Mouse (Mus musculus) adipocyte (in vitro differentiated cells): ENCODE measurements around the gene C3ar1.

Experiments
- DNase-seq: peaks from one replicate; pipeline ENCODE4 v3.0.0-alpha.2; 2016; ENCODE audit warnings: low spot score

C3ar1 gene

DNA sequence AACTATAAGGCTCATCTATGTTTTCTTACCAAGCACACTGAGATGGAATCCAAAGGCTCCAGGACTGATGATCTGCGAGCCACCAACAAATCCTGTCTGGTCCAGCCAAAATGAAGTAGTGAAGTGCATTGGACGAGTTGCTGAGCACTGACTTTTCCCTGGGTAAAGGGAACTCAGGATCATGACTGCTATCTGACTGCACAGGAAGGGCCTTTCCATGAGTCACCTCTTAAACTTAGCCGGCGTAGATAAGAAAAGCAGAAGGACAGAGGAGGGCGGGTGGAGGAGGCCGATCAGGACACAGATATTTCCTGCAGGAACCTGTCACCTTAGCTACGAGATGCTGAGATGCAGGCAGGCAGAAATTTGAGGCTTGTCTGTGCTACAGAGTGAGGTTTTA is at the start of gene C3ar1:
TSS of gene C3ar1 (minus strand) at position 207 of the 400 bp plus-strand sequence.
- DNase-seq = no peak

DNA sequence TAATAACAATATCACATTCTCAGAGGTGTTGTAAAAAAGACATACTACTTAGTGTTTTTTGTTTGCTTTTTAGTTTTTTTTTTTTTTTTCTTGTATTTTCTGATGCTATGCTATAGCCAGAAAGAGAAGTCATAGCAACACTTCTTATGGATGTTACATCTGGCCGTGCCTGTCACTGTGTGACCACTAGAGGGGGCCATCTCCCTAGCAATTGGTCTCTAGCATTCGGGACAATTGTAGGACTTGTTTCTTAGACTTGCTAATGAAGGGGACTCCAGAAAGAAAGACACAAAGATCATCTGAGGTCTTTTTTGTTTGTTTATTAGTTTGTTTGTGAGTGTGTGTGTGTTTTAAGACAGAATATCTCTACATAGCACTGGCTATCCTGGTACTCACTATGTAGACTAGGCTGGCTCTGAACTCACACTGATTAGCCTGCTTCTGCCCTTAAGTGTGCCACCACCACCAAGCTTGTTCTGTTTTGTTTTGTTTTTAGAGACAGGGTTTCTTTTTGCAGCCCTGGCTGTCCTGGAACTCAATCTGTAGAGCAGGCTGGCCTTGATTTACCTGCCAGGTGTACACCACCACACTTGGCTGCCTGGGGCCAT is 36.6 kb upstream of the C3ar1 start:
- peak; percentile 79 for DNase-seq

DNA sequence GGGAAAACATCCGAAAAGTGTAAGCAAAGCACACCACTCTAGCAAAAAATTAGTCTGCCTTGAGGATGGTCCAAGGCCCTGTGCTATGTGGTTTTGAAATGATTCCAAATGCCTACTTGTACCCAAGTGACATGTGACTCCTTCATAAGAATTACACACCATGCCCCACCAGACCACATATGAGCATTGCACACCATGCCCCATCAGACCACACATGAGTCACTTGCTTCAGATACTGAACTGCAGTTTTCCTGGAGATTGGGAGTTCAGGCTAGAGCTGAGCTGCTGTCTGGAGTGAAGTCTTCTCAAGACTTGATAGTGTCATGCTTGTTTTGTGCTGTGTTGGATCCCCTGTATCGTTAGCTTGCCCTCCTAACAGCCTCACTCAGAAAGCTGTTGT is 33.6 kb upstream of the C3ar1 start:
- no peak for DNase-seq

DNA sequence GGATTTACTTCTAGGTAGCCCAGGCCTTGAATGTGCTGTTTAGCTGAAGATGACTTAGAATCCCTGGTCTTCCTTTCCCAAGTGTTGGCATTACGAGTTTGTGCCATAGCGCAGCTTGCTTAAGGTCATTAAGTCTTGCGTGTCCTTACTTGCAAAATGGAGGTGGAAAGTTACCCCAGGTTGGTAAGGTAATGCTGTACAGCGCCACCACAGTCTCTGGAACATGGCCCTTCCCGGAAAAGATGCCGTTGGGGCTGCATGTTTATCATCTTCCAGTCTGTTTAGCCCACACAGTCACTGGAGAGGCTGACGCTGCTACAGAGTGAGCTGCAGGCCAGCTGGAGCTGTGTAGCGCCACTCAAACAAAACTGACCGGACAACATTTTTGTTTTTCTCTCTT is 27.6 kb upstream of the C3ar1 start:
- DNase-seq = no peak

DNA sequence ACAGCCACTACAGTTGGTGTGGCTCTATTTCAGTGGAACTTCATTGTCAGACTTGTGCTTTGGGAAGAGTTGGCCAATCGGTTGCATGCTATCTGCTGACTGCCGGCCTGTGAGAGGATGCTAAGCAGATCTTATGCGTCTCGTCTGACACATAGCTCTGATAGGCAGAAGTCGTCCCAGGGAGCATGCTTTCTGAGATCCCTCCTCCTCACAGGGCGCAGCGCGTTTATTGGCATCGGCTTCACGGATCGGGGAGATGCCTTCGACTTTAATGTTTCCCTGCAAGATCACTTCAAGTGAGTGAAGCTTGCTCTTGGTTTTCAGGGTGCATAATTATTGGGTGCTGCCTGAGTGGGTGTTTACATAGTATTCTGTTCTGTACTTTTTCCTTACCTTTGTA is 25.3 kb upstream of the C3ar1 start:
- no peak for DNase-seq

DNA sequence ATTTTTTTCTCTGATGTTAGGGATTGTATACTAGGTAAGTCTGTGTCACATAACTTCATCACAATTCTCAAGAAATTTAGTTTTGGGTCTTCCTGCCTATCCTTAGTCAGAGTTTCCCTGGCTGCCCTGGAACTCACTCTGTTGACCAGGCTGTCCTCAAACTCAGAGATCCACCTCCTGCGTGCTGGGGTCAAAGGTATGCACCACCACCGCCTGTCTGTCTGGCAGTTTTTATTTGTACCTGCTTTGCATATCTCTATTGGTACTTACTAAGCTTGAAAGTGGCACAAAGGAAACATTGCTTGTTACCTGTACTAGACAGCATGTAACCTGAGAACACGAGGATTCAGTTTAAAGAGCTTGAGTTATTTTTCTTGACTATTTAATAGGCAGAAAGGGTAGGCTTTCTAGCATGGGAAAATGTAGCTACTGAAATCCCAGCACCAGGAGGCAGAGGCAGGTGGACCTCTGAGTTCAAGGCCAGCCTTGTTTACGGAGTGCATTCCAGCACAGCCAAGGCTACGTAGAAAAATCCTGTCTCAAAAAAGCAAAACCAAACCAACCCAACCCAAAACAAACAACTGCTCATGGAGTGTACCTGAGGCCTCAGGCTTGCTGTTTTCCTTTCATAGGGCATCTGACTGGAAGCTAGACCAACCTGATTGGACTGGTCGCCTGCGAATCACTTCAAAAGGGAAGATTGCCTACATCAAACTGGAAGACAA is 24.0 kb upstream of the C3ar1 start:
- no peak for DNase-seq

DNA sequence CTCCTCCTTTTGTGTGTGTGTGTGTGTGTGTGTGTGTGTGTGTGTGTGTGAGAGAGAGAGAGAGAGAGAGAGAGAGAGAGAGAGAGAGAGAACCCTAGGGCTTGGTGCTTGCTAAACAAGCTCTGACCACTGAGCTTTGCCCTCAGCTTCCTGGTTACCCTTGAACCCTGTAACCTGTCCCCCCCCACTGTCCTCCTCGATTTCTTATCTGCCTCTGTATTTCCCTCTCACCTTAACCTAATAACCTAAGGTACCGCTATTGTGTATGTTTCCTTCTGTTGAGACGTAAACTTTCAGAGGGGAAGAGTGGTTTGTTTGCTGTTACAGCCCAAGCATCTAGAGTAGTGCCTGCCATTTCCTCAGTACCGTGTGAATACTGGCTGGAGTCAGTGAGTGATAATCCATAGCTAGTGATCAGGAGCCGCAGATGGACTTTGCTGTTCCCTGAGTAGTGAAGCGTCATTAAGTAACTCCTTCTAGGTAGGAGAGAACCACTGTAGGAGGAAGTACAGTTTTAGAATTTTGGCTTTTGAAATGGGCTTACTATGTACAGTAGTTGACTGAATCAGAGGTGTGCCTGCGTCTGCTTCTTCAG is 23.3 kb upstream of the C3ar1 start:
- DNase-seq = no peak

DNA sequence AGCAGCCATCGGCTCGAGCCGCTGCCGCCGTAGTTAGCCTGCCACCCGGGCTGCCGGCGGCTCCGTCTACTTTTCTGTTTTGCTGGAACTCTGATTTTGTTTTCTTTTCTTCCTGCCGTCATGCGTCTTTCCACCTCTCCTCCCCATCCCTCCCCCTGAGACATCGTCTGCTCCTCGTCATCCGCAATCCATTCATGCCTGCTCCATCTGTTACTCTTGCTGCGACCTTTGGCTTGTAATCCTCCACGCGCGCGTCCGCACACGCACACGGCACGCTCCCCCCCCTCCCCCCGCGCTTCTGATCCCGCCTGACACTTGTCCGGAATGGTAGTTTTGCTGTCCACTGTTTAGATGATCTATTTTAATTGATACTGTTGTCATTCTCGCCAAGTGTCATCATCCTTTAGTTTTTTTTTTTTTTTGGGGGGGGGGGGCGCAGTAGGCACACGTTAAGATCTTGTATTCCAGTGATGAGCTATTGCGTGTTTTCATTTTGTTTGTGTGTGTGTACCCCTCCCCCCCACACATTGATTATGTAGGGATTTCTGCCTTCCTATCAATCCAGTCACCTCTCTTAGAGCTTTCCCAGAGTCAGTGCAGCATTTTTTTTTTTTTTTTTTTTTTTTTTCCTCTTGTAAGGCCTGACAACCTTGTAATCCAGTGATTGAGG is 18.9 kb upstream of the C3ar1 start:
- peak; percentile 75 for DNase-seq

DNA sequence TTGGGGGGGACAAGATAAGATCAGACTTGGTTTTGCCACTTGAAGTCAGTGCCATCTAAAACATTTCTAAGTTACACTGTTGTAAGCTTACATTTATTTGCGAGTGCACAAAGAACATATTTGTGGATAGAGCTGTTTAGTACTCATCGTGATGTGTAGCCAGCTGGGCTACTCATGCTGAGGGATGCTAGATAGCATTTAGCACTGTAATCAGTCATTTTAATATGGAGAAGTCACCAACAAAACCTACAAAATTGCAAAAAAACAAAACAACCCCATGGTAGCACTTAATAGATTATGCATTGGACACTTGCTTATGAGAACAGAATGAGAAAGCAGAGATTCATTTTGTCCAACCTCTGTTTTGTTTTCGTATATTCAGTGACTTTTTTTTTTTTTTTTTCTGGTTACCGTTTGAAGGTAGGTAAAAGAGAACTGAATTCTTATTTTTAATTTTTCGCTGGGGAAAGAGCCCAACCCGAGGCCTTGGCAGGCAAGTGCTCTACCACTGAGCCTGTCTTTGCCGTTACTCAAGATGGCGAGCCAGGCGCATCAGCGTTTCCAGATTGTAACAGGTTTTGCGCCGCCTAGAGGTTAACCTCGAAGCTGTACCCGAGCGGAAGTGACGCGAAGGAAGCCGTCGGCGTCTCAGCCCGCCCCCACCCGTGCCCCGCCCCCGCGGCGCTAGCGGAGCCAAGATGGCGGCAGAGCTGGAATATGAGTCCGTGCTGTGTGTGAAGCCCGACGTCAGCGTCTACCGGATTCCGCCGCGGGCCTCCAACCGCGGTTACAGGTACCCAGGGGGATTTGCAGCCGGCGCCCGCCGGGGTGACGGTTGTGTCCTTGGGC is 18.1 kb upstream of the C3ar1 start, which contains the start of gene Necap1:
TSS of gene Necap1 (plus strand) at position 604 of the 849 bp plus-strand sequence.
- DNase-seq = peak; percentile 99

DNA sequence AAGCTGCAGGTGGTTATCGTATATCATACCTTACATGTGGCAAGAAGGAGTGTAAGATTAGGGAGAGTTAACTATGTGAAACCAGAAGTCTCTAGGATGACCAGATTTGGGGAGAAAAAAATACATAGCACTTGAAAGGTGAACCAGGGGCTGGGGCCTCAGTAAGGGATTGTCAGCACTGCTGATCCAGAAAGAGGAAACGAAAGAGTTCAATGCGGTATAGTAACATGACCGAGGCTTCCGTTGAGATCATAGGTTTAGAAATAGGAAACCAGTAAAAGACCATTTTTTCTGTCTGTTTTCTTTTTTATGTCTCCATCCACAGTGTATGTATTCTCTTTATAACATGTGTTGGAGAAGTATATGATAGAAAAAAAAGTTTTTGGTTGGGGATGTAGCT is 16.8 kb upstream of the C3ar1 start:
- no peak for DNase-seq

DNA sequence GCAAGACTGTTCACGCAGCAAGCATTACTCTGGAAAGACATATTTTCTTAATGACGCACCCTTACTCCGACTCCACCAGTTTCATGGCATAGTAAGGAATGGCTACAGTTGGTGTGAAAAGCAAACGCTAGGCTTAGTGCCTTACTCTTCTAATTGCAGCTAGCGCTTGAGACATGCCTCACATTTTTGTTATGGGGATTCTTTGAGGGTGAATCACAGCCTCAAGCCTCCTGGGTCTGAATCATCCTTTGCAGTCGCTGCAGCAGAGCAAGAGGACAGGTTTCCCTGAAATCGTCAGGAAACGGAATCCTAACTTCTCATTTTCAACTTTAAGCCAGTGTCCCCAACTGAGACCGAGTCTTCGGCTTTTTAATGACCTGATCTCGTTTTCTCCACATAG is 13.9 kb upstream of the C3ar1 start:
- DNase-seq = peak; percentile 39

DNA sequence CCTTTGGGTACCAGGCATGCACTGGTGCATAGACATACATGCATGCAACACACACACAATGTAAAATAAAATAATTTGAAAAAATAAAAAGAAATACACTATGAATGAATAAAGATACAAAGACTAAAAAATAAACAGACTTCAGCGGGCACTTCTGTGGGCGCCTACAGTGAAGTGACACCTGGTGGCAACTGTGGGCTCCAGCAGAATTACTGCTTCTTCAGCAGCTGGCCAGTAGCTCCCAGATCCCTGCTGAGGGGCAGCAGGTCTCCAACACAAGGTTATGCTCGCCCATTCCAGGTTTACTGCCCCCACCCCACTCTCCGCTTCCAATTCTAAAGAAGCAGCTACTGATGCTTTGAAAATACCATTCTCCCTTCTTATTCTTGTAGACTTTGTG is 12.0 kb upstream of the C3ar1 start:
- no peak for DNase-seq

DNA sequence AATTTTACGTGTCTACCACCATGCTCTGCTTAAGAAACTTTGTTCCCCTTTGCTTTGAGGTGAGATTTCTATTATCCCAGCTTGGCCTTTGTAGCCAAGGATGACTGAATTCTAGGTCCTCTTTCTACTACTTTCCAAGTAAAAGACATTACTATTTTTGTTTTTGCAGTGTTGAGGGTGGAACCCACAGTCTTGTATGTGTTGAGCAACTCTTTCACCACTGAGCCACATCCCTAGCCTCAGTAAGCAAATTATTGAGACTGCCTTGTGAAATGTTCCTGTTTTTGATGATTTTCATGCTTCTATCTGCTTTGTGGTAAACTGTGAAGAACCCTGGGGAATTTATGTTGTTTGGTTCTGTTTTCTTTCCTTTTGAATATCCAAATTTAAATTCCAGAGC is 6.9 kb upstream of the C3ar1 start:
- no peak for DNase-seq

DNA sequence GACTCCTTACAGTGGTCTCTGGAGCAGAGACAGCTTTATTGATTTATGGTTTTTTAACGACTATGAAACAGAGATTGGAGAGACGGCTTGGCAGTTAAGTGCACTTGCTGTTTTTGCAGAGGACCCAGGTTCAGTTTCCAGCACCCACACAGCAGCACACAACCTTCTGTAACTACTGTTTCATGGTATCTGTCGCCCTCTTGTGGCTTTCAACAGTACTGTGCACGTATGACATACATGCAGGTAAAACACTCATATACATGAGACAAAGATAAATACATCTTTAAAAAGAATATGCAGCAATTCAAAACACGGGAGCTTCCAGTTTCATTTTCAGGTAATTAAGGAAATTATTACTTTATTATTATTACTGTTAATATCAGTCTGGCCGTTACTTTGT is 6.5 kb upstream of the C3ar1 start:
- no peak for DNase-seq

DNA sequence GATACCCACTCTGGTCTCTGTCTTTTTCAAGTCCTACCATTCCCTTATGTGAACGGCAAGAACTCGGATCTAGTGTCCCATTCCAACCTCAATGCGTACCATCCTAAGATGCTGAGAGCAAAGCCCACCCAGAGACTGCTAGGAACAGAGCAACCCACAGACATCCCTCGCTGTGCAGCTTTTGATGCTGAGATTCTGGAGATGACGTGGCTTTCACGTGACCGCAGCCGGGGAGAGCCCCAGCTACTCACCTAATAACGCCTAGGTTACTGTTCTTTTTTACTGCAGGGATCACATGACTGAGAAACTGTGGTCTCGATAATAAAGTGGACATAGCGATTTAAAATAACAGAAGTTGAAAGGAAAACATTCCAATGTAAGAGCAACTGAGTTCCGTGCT is 1.4 kb downstream of the C3ar1 start:
- no peak for DNase-seq

DNA sequence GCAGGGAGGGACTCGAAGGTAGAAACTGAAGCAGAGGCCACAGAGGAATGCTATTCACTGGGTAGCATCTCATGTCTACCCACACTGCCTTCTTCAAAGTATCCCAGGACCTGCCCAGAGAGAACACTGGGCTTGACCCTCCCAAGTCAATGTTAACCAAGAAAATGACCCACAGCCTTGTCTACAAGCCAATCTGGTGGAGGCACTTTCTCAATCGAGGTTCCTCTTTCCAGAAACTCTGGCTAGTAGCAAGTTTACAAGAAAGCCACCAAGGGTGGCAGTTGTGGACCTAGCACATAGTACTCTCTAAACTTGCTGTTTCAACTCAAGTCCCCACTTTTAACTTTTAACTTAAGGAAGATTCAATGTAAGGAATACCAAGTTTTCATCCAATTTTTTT is 3.3 kb downstream of the C3ar1 start:
- DNase-seq = no peak

DNA sequence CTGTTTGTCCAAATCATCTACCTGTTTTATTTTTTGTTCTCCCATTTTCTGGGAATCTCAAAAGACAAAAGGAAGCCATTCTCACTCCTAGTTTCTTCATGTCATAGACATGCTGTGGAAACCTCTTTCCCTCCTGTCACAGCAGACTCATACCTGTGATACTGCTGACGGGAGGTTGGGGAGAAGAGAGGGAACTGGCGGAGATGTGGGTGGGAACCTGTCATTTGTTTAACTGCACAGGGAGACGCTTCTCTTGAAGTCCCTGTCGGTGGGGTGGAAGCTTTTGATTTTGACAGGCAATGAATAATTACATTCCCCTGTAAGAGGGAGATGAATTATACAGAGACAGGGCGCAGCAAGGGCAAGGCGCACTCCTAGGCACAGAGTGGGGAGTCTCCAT is 12.2 kb downstream of the C3ar1 start:
- no peak for DNase-seq

DNA sequence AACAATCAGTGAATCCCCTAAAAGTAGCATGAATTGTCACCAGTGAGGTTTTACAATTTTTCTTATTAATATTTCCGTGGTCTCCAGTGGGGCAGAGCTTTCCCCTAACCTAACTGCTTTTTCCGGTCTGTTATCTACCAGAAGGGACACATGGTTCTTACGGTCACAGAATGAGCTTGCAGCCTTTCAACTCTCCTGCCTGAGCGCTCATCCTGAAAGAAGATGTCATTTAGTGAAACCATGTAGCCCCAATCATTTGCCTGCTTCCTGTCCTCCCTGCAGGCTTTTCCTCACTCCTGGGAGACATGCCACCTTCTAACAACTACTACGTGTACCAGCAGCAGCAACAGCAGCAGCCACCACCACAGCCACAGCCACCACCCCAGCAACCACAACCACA is 18.4 kb downstream of the C3ar1 start:
- no peak for DNase-seq

DNA sequence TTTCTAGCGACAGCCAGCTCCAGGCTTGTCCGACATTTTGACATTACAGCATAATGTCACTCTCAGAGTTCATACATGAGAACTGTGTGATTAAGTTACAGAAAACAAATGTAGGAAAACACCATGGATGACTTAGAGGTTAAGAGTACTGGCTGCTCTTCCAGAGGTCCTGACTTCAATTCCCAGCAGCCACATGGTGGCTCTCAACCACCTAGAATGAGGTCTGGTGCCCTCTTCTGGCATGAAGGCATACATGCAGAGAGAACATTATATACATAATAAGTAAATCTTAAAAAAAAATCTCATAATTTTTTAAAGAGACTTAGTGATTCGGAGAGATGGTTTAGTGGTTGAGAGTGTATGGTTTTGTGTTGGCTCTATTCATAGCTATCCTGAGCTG is 19.0 kb downstream of the C3ar1 start:
- DNase-seq = no peak

DNA sequence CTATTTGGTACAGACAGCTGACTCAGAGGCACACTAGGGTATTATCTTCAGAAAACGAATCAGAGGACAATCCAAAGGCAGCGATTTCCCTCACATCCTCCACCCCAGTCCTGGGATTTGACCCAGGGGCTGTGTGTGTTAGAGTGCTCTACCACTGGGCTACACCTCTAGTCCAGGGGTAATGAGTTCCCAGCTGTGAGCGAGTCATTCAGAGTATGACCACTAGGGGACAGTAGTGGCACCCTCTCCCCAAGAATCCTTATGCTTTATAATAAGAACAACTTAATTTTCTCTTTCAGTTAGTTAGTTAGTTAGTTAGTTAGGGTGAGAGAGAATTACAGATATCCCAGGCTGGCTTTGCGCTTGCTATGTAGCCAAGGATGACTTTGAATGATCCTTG is 21.6 kb downstream of the C3ar1 start:
- DNase-seq = peak; percentile 66

DNA sequence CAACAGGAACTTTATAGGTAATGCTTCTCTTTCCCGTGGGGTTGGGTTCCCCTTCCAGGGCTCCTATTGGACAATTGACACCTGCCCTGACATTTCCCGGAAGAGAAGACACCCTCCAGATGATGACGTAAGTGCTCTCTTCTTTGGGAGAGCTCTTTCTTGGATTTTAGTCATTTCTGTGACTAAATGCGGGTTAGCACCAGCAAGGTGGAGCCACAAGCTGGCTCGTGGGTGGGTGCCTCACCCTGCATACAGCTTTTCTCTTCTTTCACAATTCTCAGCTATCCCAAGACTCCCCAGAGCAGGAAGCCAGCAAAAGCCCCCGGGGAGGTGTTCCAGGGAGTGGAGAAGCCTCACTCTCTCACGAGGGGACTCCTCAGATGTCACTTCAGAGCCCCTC is 23.1 kb downstream of the C3ar1 start:
- no peak for DNase-seq

DNA sequence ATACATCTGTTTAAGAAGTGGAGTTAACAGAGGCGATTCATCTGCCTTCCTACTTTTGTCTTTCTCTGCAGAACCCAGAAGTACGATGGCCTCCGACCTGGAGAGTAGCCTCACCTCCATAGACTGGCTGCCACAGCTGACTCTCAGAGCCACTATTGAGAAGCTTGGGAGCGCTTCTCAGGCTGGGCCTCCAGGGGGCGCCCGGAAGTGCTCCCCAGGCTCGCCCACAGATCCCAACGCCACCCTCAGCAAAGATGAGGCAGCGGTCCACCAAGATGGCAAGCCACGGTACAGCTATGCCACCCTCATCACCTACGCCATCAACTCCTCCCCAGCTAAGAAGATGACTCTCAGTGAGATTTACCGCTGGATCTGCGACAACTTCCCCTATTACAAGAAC is 27.9 kb downstream of the C3ar1 start:
- DNase-seq = no peak
